Mouse (Mus musculus) gastrocnemius, adult 18-20 months (tissue): ENCODE measurements around the gene Pkp3. TPM values are rescaled to one million over a fixed set of nuclear protein-coding genes. Genes with fewer than 3 reads are reported as not detected.

ENCODE experiments used
- total RNA-seq, 2 experiments: library from RNA; stranded (reverse); gene quantifications; 2 replicates each; pipeline ENCODE4 v1.2.3; 2021

Pkp3 gene
- total RNA-seq, 2 experiments from 2014 or later = not detected

Other genes starting within 250 kb of the Pkp3 start
- not detected for gene Urah, start 243.2 kb upstream of the Pkp3 start, total RNA-seq
- gene Scgb1c1, start 232.7 kb upstream of the Pkp3 start, total RNA-seq = not detected
- not detected for gene Odf3, start 230.4 kb upstream of the Pkp3 start, total RNA-seq
- not detected for gene Gm45785, start 221.9 kb upstream of the Pkp3 start, total RNA-seq
- gene Ric8a, start 221.3 kb upstream of the Pkp3 start, total RNA-seq = 10 to 100 TPM; 11.9 to 13.7 TPM
- gene Bet1l, start 220.6 kb upstream of the Pkp3 start, total RNA-seq = 1 to 10 TPM; 5.0 to 6.1 TPM
- 10 to 100 TPM; 83.0 to 87.8 TPM for gene Psmd13, start 196.2 kb upstream of the Pkp3 start, total RNA-seq
- gene Sirt3, start 195.9 kb upstream of the Pkp3 start, total RNA-seq = 10 to 100 TPM; 22.5 to 25.5 TPM
- 1,000 to 10,000 TPM; 2,037 to 2,233 TPM for gene Cox8b, start 177.8 kb upstream of the Pkp3 start, total RNA-seq
- gene Nlrp6, start 157.3 kb upstream of the Pkp3 start, total RNA-seq = not detected
- 1 to 10 TPM; 2.2 to 3.4 TPM for gene Pgghg, start 136.8 kb upstream of the Pkp3 start, total RNA-seq
- not detected for gene Ifitm5, start 127.9 kb upstream of the Pkp3 start, total RNA-seq
- not detected for gene Gm45717, start 122.3 kb upstream of the Pkp3 start, total RNA-seq
- 10 to 100 TPM; 44.8 to 64.4 TPM for gene Ifitm2, start 122.2 kb upstream of the Pkp3 start, total RNA-seq
- gene Ifitm1, start 111.0 kb upstream of the Pkp3 start, total RNA-seq = 1 to 10 TPM in 1 of 2 experiments, under 1 TPM in 1; 0.97 to 1.3 TPM
- 10 to 100 TPM; 32.8 to 49.0 TPM for gene Ifitm3, start 67.4 kb upstream of the Pkp3 start, total RNA-seq
- not detected for gene Ifitm6, start 60.3 kb upstream of the Pkp3 start, total RNA-seq
- gene Gm17387, start 49.1 kb upstream of the Pkp3 start, total RNA-seq = not detected
- gene B4galnt4, start 17.1 kb upstream of the Pkp3 start, total RNA-seq = not detected
- gene Sigirr, start 22.4 kb downstream of the Pkp3 start, total RNA-seq = 1 to 10 TPM; 1.1 to 2.9 TPM
- gene Ano9, start 39.6 kb downstream of the Pkp3 start, total RNA-seq = not detected
- 10 to 100 TPM; 20.2 to 21.1 TPM for gene Ptdss2, start 44.2 kb downstream of the Pkp3 start, total RNA-seq
- gene Rnh1, start 94.6 kb downstream of the Pkp3 start, total RNA-seq = 10 to 100 TPM; 49.3 to 52.9 TPM
- gene Hras, start 115.8 kb downstream of the Pkp3 start, total RNA-seq = 100 to 1,000 TPM; 109 to 117 TPM
- gene Lrrc56, start 115.9 kb downstream of the Pkp3 start, total RNA-seq = 1 to 10 TPM; 1.6 to 1.7 TPM
- not detected for gene Lmntd2, start 135.9 kb downstream of the Pkp3 start, total RNA-seq
- under 1 TPM; 0.24 to 0.48 TPM for gene Rassf7, start 137.6 kb downstream of the Pkp3 start, total RNA-seq
- gene Phrf1, start 150.6 kb downstream of the Pkp3 start, total RNA-seq = 10 to 100 TPM; 19.5 to 24.8 TPM
- 1 to 10 TPM in 1 of 2 experiments, under 1 TPM in 1; 0.25 to 1.4 TPM for gene Irf7, start 188.3 kb downstream of the Pkp3 start, total RNA-seq
- not detected for gene Cdhr5, start 198.6 kb downstream of the Pkp3 start, total RNA-seq
- gene Sct, start 200.9 kb downstream of the Pkp3 start, total RNA-seq = not detected
- gene Drd4, start 213.8 kb downstream of the Pkp3 start, total RNA-seq = not detected
- 10 to 100 TPM in 1 of 2 experiments, 1 to 10 TPM in 1; 8.9 to 13.2 TPM for gene Deaf1, start 249.5 kb downstream of the Pkp3 start, total RNA-seq
- gene Tmem80, start 249.5 kb downstream of the Pkp3 start, total RNA-seq = 10 to 100 TPM; 13.7 to 13.9 TPM